Mouse (Mus musculus) E14TG2a.4 (cell line): ENCODE results near the gene Avpr1b.

Experiments used
- CTCF ChIP-seq: conservative IDR thresholded peaks from 2 replicates; pipeline ENCODE4 v1.5.1; 2014; ENCODE audit warnings: low read length
- POU5F1 ChIP-seq: IDR thresholded peaks from 2 replicates; pipeline ENCODE4 v1.6.1; 2014; ENCODE audit warnings: low read length, borderline replicate concordance

DNA sequence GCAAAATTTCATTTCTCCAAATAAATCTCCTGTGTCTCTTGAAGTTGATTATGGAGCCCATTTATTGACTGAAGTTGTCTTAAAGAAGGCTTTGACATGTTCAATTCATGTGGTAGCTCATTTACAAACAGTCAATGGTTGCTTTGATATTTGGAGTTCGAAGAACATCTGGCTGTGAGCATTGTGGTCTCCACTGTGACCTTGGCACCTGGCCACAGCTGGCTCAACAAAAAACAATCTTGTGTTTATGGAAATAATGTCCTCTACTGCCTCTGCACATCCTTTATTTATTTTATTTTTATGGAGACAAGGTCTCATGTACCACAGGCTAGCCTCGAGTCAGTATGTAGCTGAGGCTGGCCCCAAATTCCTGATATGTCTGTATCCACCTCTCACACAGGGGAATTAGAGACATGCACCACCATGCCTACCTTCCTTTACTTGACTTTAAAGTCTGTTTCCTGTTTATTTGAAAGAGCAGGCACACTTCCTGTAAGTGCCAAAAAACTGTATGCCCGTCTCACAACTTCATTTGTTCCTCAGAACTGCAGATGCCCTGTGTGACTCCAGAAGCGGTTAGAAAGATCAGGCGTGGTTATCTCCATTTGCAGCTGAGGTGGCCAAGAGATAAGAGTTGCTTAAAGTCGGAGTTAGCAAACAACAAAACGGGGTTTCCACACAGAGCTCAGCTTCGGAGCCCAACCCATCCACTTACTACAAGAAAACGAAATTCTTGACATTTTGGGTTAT is 38.9 kb downstream of the Avpr1b start, which contains the start of gene Ctse:
- TF ChIP-seq POU5F1 (no peak), CTCF (no peak)
